Mouse (Mus musculus): ENCODE results near the gene Hipk4.

GRCm38 (mm10) chr7:27506765-27507370 is 16.2 kb upstream of the Hipk4 start:
- TF ChIP-seq CTCF (IDR thresholded peaks at IDR 0.05; ENCODE audit: extremely low read depth, insufficient read depth, insufficient read length, insufficient replicate concordance), result no peak
- no peak for TF ChIP-seq POLR2A (IDR thresholded peaks at IDR 0.05; ENCODE audit: low read depth, low read length)
